Mouse (Mus musculus) embryonic stem cell, embryonic (primary cell): ENCODE data around the gene Mta3.

Experiments used
- CTCF ChIA-PET, 4 experiments: fragments of 300-600 bp in 2 of 4; fragments of 350-600 bp in 2 of 4; sonication (Branson Sonifier 250); formaldehyde crosslinking; loops; one replicate each; lab custom pipeline; 2022; ENCODE audit warnings: inconsistent platforms in 2 of 4; lab: Charles Lee
- POLR2A ChIA-PET, 4 experiments: fragments of 300-600 bp in 2 of 4; fragments of 350-600 bp in 2 of 4; sonication (Branson Sonifier 250); formaldehyde crosslinking; loops; one replicate each; lab custom pipeline; 2022; ENCODE audit warnings: antibody characterized with exemption in 4 of 4, inconsistent platforms in 1 of 4; lab: Charles Lee

Mta3 gene

GRCm38 (mm10) chr17:83732166-83732629 lies 26.2 kb downstream of the Mta3 start:
- ChIA-PET POLR2A (interaction anchor here in 3 of 4 experiments (0.5 to 6.3 kb wide), 37 partner anchors 8 to 409 kb away, joined by 3 to 84 read pairs (median 4); no protein-coding TSS in a partner anchor), CTCF (interaction anchor here (0.5 to 2.2 kb wide), 21 partner anchors 38 to 121 kb away, joined by 3 to 26 read pairs (median 4); no protein-coding TSS in a partner anchor)

- POLR2A ChIA-PET = interaction anchor here in 3 of 4 experiments (0.6 to 6.3 kb wide), 15 partner anchors 17 to 408 kb away, joined by 3 to 84 read pairs (median 6); no protein-coding TSS in a partner anchor
Measured at GRCm38 (mm10) chr17:83732801-83733200, 26.8 kb downstream of the Mta3 start.

GRCm38 (mm10) chr17:83736701-83737100 lies 30.7 kb downstream of the Mta3 start:
- ChIA-PET POLR2A (interaction anchor here in 2 of 4 experiments (0.8 to 1.9 kb wide), 5 partner anchors 8 to 52 kb away, joined by 3 to 15 read pairs (median 4); no protein-coding TSS in a partner anchor), CTCF (interaction anchor here in 1 of 4 experiments (0.5 to 0.7 kb wide), 2 partner anchors 59 to 72 kb away, joined by 3 to 4 read pairs; no protein-coding TSS in a partner anchor)

More at GRCm38 (mm10) chr17:83732801-83733200, 26.8 kb downstream of the Mta3 start:
- CTCF ChIA-PET = interaction anchor here (0.5 to 2.2 kb wide), 12 partner anchors 68 to 109 kb away, joined by 3 to 26 read pairs (median 4); no protein-coding TSS in a partner anchor

GRCm38 (mm10) chr17:83737775-83738174 lies 31.8 kb downstream of the Mta3 start:
- CTCF ChIA-PET = interaction anchor here in 1 of 4 experiments (0.6 to 1.8 kb wide), 2 partner anchors 93 to 117 kb away, joined by 4 to 8 read pairs; no protein-coding TSS in a partner anchor

GRCm38 (mm10) chr17:83740135-83740676 lies 34.2 kb downstream of the Mta3 start:
- ChIA-PET POLR2A (interaction anchor here in 2 of 4 experiments (0.6 to 5.1 kb wide), 14 partner anchors 8 to 220 kb away, joined by 3 to 38 read pairs (median 4); no protein-coding TSS in a partner anchor), CTCF (interaction anchor here in 1 of 4 experiments (1.8 kb wide), 1 partner anchor 101 kb away, joined by 3 read pairs; no protein-coding TSS in a partner anchor)

More at GRCm38 (mm10) chr17:83737775-83738174, 31.8 kb downstream of the Mta3 start:
- POLR2A ChIA-PET = interaction anchor here (0.7 to 5.1 kb wide), 26 partner anchors 8 to 224 kb away, joined by 3 to 38 read pairs (median 4); no protein-coding TSS in a partner anchor

GRCm38 (mm10) chr17:83741243-83741642 lies 35.3 kb downstream of the Mta3 start:
- POLR2A ChIA-PET = interaction anchor here in 3 of 4 experiments (0.7 to 5.1 kb wide), 14 partner anchors 8 to 114 kb away, joined by 3 to 38 read pairs (median 3); no protein-coding TSS in a partner anchor
- CTCF ChIA-PET = interaction anchor here in 1 of 4 experiments (1.8 kb wide), 1 partner anchor 102 kb away, joined by 3 read pairs; no protein-coding TSS in a partner anchor

- ChIA-PET POLR2A (interaction anchor here in 2 of 4 experiments (0.6 to 1.8 kb wide), 6 partner anchors 15 to 91 kb away, joined by 3 to 6 read pairs (median 3); no protein-coding TSS in a partner anchor), CTCF (interaction anchor here in 1 of 4 experiments (0.6 kb wide), 1 partner anchor 10 kb away, joined by 3 read pairs; no protein-coding TSS in a partner anchor)
Measured at GRCm38 (mm10) chr17:83744231-83744824, 38.4 kb downstream of the Mta3 start.

- ChIA-PET POLR2A (interaction anchor here in 2 of 4 experiments (1.0 to 1.7 kb wide), 8 partner anchors 8 to 98 kb away, joined by 3 to 8 read pairs (median 4); no protein-coding TSS in a partner anchor), CTCF (interaction anchor here in 1 of 4 experiments (1.1 kb wide), 1 partner anchor 135 kb away, joined by 3 read pairs; no protein-coding TSS in a partner anchor)
Measured at GRCm38 (mm10) chr17:83747405-83748160, 41.6 kb downstream of the Mta3 start.

- ChIA-PET CTCF (interaction anchor here in 3 of 4 experiments (0.6 to 1.4 kb wide), 7 partner anchors 38 to 105 kb away, joined by 3 to 8 read pairs (median 4); no protein-coding TSS in a partner anchor), POLR2A (interaction anchor here (0.6 to 3.1 kb wide), 48 partner anchors 9 to 604 kb away, joined by 3 to 38 read pairs (median 5); no protein-coding TSS in a partner anchor)
Measured at GRCm38 (mm10) chr17:83750216-83750950, 44.4 kb downstream of the Mta3 start.

GRCm38 (mm10) chr17:83753112-83753899 lies 47.3 kb downstream of the Mta3 start:
- CTCF ChIA-PET = no interaction called here
- POLR2A ChIA-PET = interaction anchor here in 2 of 4 experiments (1.2 to 1.3 kb wide), 3 partner anchors 11 to 24 kb away, joined by 3 to 4 read pairs (median 3); no protein-coding TSS in a partner anchor

- ChIA-PET CTCF (no interaction called here), POLR2A (interaction anchor here in 2 of 4 experiments (0.7 to 1.2 kb wide), 2 partner anchors 11 to 16 kb away, joined by 3 read pairs; no protein-coding TSS in a partner anchor)
Measured at GRCm38 (mm10) chr17:83758096-83758495, 52.1 kb downstream of the Mta3 start.

GRCm38 (mm10) chr17:83759547-83759946 lies 53.6 kb downstream of the Mta3 start:
- POLR2A ChIA-PET = interaction anchor here in 2 of 4 experiments (0.6 to 2.9 kb wide), 6 partner anchors 9 to 513 kb away, joined by 3 to 15 read pairs (median 6); no protein-coding TSS in a partner anchor
- CTCF ChIA-PET = interaction anchor here in 2 of 4 experiments (0.7 to 1.0 kb wide), 2 partner anchors 21 to 114 kb away, joined by 3 read pairs; no protein-coding TSS in a partner anchor

- ChIA-PET CTCF (interaction anchor here in 2 of 4 experiments (0.5 to 2.2 kb wide), 5 partner anchors 35 to 144 kb away, joined by 3 to 7 read pairs (median 3); no protein-coding TSS in a partner anchor), POLR2A (interaction anchor here in 2 of 4 experiments (1.0 to 5.2 kb wide), 3 partner anchors 12 to 33 kb away, joined by 3 to 22 read pairs (median 3); no protein-coding TSS in a partner anchor)
Measured at GRCm38 (mm10) chr17:83764538-83764937, 58.6 kb downstream of the Mta3 start.

GRCm38 (mm10) chr17:83767064-83767463 lies 61.1 kb downstream of the Mta3 start:
- POLR2A ChIA-PET = interaction anchor here in 2 of 4 experiments (1.0 to 5.2 kb wide), 7 partner anchors 10 to 35 kb away, joined by 3 to 22 read pairs (median 4); no protein-coding TSS in a partner anchor
- CTCF ChIA-PET = interaction anchor here in 2 of 4 experiments (0.6 to 1.4 kb wide), 3 partner anchors 10 to 78 kb away, joined by 3 to 7 read pairs (median 3); no protein-coding TSS in a partner anchor

- ChIA-PET CTCF (interaction anchor here in 2 of 4 experiments (0.6 to 1.1 kb wide), 3 partner anchors 40 to 156 kb away, joined by 3 to 6 read pairs (median 5); no protein-coding TSS in a partner anchor), POLR2A (interaction anchor here in 2 of 4 experiments (0.6 to 5.2 kb wide), 2 partner anchors 9 to 30 kb away, joined by 4 to 22 read pairs; no protein-coding TSS in a partner anchor)
Measured at GRCm38 (mm10) chr17:83768309-83768708, 62.3 kb downstream of the Mta3 start.
